Mouse (Mus musculus) Patski (cell line): Measurements from ENCODE around the gene Pax4. TPM values are rescaled to one million over a fixed set of nuclear protein-coding genes. Genes with fewer than 3 reads are reported as not detected.

Experiments used
- ATAC-seq: fragments of 100-300 bp; one replicate; pipeline ENCODE4 v1.8.0; 2021
- CTCF ChIA-PET: fragments of 350-600 bp; sonication (Branson Sonifier 250); formaldehyde crosslinking; loops from one replicate; lab custom pipeline; 2022; ENCODE audit warnings: inconsistent platforms; lab: Charles Lee
- POLR2A ChIA-PET: fragments of 350-600 bp; sonication (Branson Sonifier 250); formaldehyde crosslinking; loops from one replicate; lab custom pipeline; 2022; ENCODE audit warnings: antibody characterized with exemption, inconsistent platforms; lab: Charles Lee
- DNase-seq: peaks from one replicate; pipeline ENCODE4 v3.0.0-alpha.2; 2011; ENCODE audit warnings: low read depth, low spot score
- H3K27me3 ChIP-seq: fragments of 371-371 bp; one replicate; pipeline ENCODE4 v1.5.1; 2021
- CTCF ChIP-seq: fragments of 100-300 bp; IDR thresholded peaks from one replicate; pipeline ENCODE4 v1.5.1; 2021
- in situ Hi-C: fragments of 300-500 bp; cut with MboI; formaldehyde crosslinking; loops from 3 replicates; pipeline ENCODE4 v1.11.1; 2018; ENCODE audit warnings: low pct_unique_long_range_greater_than_20kb, mixed read lengths
- polyA plus RNA-seq: library from polyadenylated mRNA; unstranded; gene quantifications from one replicate; pipeline ENCODE4 v1.2.3, GENCODE M21; 2021

Pax4 gene
- polyA plus RNA-seq, 1 experiment from 2014 or later: not detected

DNA sequence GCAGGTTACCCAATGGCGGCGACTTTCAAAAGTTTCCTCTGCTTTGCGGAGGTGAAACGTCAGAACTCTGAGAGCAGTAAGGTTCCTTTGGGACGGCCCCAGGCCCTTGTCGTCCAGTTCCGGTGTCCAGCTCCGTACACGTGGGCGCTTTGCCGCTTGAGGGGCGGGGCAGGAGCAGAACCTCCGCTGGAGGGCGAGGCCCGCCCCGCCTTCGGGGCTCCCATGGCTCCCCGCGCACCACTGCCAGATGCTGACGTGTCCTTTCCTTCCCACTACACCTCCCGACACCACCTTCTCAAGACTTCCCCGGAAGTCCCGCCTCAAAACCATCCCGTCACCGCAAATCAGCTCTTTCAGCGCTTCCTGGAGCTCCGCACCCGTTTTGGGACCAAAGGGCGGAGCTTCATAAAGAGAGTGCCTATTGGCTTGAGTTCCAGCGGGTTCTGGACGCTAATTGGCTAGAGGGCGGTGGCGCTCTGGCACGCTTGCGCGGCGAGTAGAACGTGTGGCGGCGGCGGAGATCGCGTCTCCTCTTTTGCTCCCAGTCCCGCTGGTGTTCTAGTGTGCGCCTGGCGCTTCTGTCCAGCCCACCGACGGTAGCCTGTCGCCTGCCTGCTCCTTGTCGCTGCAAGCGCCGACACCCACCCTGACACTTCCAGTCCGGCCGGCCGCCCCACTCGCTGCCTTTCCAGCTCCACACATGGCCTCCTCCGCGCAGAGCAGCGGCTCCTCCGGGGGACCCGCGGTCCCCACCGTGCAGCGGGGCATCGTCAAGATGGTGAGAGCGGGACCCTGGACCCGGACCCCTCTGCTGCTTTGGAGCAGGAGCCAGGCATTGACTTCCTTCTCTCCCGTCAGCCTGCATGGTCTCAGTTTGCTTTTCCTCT is 31.0 kb upstream of the Pax4 start:
- H3K27me3 ChIP-seq: no peaks in the 10 kb centered on the region
- peak; percentile 98 for DNase-seq
- CTCF ChIA-PET: interaction anchor here (1.4 kb wide), 1 partner anchor 20 kb away, joined by 5 read pairs; no protein-coding TSS in a partner anchor
- in situ Hi-C loops: loop anchor here (5.0 kb wide), 1 partner anchor 53 kb away; the partner anchor contains the start of genes Fscn3 and Gcc1
- ATAC-seq: peak; percentile 97
- POLR2A ChIA-PET: no interaction called here
- TF ChIP-seq CTCF: no peak

DNA sequence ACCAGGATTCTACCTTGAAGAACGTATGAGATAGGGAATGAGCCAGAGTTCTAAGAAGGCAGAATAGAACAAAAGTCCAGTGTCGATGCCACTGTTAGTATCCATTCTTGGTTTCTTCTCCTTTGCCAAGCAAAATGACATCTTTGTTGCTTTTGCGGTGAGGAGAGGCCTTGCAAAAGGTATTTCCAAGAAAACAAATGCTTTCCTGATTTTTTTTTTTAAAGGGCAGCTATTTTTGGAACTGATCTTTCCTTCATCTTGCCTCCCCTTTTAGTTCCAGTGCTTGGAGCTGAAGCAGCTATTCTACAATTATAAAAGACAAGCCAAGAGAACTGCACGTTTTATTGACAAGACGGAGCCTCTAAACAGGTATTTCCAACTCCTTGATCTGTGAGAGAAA is 25.7 kb upstream of the Pax4 start, which contains the start of gene Snd1:
Snd1 (plus strand) TSS at position 301 of the 400 bp plus-strand sequence.
- POLR2A ChIA-PET: interaction anchor here (1.0 kb wide), 1 partner anchor 43 kb away, joined by 3 read pairs; no protein-coding TSS in a partner anchor
- DNase-seq: no peak
- no peak for TF ChIP-seq CTCF

DNA sequence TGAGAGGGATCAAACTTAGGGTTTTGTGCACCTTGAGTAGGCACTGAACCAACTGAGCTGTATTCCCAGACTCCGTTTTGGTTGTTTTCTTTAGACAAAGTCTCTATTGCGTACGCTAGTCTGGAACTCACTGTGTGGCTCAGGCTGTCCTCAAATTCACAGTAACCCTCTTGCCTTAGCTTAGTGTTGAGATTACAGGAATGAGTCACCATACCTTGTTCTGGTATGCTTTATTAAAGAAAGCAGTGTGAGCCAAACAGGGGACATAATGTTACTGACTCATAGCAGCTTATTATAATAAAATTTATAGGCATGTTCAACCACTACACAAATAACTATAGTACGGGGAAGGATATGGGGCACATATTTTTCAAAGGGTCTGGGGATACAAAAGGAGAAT is 25.1 kb upstream of the Pax4 start:
- in situ Hi-C loops: no loop called here
- no peak for ATAC-seq
- H3K27me3 ChIP-seq: no peaks in the 10 kb centered on the region
- DNase-seq: no peak
- no peak for TF ChIP-seq CTCF
- CTCF ChIA-PET: interaction anchor here (0.9 kb wide), 1 partner anchor 13 kb away, joined by 3 read pairs; no protein-coding TSS in a partner anchor
- POLR2A ChIA-PET: no interaction called here

More for the DNA sequence above, 25.7 kb upstream of the Pax4 start, which contains the start of gene Snd1:
- ATAC-seq: no peak
- in situ Hi-C loops: loop anchor here (5.0 kb wide), 1 partner anchor 48 kb away; the partner anchor contains the start of genes Fscn3 and Gcc1
- H3K27me3 ChIP-seq: no peaks in the 10 kb centered on the region
- CTCF ChIA-PET: no interaction called here

DNA sequence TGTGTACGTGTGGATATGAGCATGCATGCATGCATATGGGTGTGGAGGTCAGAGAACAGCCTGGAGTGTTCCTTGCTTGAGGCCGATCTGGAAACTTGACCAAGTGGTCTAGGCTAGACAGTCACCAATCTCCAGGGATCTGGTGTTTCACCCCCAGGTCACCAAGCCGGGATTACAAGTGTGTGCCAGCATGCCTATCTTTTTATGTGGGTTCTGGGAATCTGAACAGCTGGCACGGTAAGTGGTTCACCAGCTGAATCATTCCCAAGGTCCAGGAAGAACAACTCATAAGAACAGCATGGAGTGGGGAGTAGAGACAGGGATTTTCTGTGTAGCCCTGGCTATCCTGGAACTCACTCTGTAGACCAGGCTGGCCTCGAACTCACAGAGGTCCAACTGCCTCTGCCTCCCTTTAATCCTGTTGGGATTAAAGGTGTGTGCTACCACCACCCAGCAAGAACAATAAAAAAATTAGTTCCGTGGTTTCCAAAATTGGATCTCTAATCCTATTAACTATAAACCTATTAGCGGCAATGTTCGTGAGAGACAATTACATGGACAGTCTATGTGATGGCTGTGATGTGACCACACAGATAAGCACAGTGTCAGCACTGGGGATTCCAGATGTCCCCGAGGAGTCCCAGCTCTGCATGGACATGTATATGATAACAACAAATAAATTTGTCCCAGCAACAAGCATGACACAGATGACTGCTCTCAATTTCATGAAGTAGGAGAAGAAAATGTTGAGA is 22.3 kb upstream of the Pax4 start:
- in situ Hi-C loops: no loop called here
- ATAC-seq (no peak), DNase-seq (no peak)
- ChIA-PET CTCF (no interaction called here), POLR2A (no interaction called here)
- H3K27me3 ChIP-seq: no peaks in the 10 kb centered on the region
- TF ChIP-seq CTCF: no peak

DNA sequence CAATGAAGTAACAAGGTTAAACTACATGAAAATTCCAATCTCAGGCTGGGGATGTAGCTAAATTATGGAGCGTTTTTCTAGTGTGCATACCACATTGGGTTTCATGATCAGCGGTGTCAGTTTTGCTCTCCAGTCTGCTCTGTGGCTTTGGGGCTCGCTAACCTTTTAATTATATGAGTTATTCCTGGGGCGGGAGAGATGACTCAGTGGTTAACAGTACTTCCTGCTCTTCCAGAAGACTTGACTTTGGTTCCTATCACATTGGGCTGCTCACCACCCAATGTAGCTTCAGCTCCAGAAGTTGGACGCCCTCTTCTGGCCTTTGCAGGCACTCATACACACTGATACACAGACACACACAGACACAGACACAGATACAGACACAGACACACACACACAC is 21.5 kb upstream of the Pax4 start:
- H3K27me3 ChIP-seq: no peaks in the 10 kb centered on the region
- POLR2A ChIA-PET: no interaction called here
- in situ Hi-C loops: no loop called here
- no peak for DNase-seq
- TF ChIP-seq CTCF: no peak
- ATAC-seq: no peak
- CTCF ChIA-PET: interaction anchor here (0.9 kb wide), 1 partner anchor 10 kb away, joined by 3 read pairs; no protein-coding TSS in a partner anchor

DNA sequence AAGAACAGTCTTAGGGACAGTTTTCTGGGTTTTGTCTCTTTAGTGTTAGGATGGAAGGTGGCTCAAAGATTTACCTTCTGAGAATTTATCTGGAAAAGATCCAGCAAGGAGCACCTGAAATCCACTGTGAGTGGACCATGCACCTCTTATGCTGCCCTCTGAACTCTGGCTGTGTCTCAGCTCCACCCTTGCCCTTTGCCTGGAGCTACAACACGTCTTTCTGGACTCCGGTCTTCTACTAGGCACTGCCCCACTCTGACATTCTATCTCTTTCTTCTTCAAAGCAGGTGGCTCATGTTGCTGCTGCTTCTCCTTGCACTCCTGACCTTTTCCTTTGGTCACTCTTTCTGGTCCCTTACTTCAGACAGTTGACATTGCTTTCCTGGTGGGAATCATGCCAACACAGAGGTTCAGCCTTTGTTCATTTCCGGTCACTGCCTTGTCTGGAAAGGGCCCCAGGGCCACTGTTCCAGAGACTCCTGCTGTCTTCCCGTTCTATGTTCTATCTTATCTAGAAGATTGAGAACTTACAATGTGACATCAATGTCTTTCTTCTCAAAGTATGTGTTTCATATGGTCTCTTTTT is 21.0 kb upstream of the Pax4 start:
- ChIA-PET POLR2A (no interaction called here), CTCF (interaction anchor here (0.9 to 1.0 kb wide), 2 partner anchors 9 to 38 kb away, joined by 3 read pairs; no protein-coding TSS in a partner anchor)
- ATAC-seq: no peak
- no peak for DNase-seq
- in situ Hi-C loops: no loop called here
- no peak for TF ChIP-seq CTCF
- no peaks in the 10 kb centered on the region for H3K27me3 ChIP-seq

DNA sequence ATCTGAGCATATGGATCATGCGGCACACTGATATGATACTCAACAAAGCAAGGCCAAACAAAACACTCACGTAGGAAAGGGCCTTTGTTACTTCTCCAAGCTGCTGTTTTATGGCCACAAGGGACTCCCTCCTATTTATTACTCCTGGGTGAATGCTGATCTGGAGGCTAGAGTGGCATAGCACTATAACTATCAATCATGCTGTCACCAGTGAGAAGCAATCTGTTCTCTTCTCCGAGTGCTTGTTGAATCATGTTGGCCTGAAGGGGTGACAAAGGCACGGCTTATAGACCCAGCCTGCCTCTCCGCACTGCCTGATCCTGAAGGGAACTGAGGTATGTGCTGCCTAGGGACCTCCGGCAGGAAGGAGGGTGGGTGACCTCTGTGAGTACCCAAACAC is 15.5 kb upstream of the Pax4 start:
- ATAC-seq: no peak
- POLR2A ChIA-PET: no interaction called here
- CTCF ChIA-PET: no interaction called here
- no peak for DNase-seq
- TF ChIP-seq CTCF: no peak
- in situ Hi-C loops: no loop called here
- peaks cover 12% of the 10 kb centered on the region for H3K27me3 ChIP-seq

DNA sequence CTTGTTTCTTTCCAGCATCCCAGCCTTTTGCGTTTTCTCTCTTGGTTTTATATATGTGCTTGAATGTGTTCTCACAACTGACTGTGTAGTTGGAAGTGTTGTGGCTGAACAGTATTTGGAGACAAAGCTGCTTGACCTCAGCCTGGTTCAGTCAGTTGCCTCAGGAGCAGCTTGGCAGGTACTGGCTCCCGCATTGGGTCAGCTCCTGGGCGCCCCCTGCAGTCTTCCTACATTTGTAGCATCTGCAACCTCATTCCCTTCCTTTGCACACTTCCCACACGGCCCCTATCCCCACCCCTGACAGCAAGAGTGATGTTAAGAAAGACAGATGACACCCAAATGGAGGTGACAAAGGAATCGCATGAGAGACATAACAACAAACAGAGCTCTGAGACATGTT is 11.4 kb upstream of the Pax4 start:
- H3K27me3 ChIP-seq: peaks cover 17% of the 10 kb centered on the region
- in situ Hi-C loops: no loop called here
- ChIA-PET CTCF (interaction anchor here (0.7 to 2.0 kb wide), 8 partner anchors 9 to 267 kb away, joined by 3 to 6 read pairs (median 4); partner anchors contain the start of gene Arf5), POLR2A (no interaction called here)
- DNase-seq (no peak), ATAC-seq (no peak)
- TF ChIP-seq CTCF: peak; percentile 69

DNA sequence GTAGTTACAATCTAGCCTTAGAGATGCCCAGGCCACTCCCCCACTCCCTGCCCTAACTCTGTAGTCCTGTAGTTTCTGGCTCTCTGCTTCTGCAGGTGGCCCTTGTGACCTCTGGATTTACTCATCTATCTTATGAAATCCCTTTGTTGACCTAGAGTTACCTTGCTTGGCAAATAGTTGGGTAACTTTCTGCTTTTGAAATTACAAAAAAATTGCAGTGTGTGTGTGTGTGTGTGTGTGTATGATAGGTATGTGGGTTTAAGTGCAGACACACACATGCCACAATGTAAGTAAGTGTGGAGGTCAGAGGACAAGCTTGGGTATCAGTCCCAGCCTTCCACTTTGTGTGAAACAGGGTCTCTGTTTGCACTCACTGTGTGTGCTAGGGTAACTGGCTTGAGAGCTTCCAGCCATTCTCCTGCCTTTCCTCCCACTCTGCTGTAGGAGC is 10.1 kb upstream of the Pax4 start:
- H3K27me3 ChIP-seq: peaks cover 20% of the 10 kb centered on the region
- POLR2A ChIA-PET: no interaction called here
- TF ChIP-seq CTCF: no peak
- DNase-seq: no peak
- no peak for ATAC-seq
- in situ Hi-C loops: no loop called here
- CTCF ChIA-PET: interaction anchor here (1.8 to 2.0 kb wide), 2 partner anchors 8 to 21 kb away, joined by 5 to 6 read pairs; no protein-coding TSS in a partner anchor

DNA sequence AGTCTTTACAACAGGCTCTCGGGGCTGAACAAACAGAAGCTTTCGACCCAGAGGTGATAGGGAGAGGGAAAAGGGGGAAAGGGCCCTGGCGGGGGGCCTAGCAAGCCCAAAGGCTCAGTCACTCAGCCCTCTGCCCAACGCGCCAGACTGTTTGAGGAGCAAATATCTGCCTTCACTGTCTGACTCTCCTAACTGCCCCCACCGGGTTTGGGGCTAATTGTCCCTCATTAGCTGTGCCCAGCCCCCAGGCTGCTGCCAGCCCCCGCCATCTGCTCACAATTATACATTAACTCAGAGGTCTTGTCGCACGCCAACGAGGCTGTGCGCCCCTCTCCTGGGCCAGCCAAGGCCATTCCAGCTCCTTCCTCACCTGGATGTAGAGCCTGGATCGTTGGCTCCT is 1.8 kb upstream of the Pax4 start:
- ChIA-PET POLR2A (no interaction called here), CTCF (interaction anchor here (2.0 kb wide), 1 partner anchor 9 kb away, joined by 6 read pairs; no protein-coding TSS in a partner anchor)
- ATAC-seq (no peak), DNase-seq (no peak)
- H3K27me3 ChIP-seq: peaks cover 41% of the 10 kb centered on the region
- in situ Hi-C loops: no loop called here
- TF ChIP-seq CTCF: no peak
